Mouse (Mus musculus): Measurements from ENCODE around the gene Eva1a.

The Eva1a gene

GRCm38 (mm10) chr6:82127827-82128226 lies 87.0 kb downstream of the Eva1a start:
- DNase-seq (ENCODE audit: low spot score in 2 of 2), result no peak

DNA sequence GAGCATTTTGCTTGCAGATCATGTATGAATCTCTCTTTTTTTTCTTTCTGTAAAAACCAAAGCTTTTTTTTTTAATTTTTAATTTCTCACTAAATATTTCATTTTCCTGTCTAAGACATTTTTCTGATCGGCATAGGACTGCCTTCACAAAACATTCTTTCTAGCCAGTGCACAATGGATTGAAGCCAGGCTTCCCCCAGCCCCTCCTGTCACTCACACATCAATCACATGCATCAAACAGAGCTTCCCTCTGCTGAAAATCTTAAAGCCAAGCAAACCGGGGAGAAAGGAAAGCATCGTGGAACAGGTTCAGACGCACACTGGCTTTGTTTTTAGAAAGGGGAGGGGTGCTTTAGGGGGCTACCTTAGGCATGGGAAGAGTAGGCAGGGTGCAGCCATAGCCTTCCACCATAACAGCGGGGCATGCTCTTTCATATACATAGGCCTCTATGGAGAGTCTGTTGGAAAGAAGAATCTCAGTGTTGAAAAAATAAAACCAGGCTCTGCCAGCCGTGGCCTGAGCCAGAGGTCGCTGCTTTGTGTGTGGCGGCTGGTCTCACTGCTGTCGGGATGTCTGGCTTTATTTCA lies 88.9 kb downstream of the Eva1a start:
- DNase-seq (ENCODE audit: low spot score in 2 of 2), result no peak

- no peak for DNase-seq (ENCODE audit: low spot score in 2 of 2)
These were observed 92.2 kb downstream of the Eva1a start for GRCm38 (mm10) chr6:82132876-82133591.

- no peak for DNase-seq (ENCODE audit: low spot score in 2 of 2)
These were observed 92.7 kb downstream of the Eva1a start for GRCm38 (mm10) chr6:82133592-82133978.

GRCm38 (mm10) chr6:82135959-82136712 lies 95.3 kb downstream of the Eva1a start:
- no peak for DNase-seq (ENCODE audit: low spot score in 2 of 2)

Data from spleen, postnatal 14 days (tissue).